Mouse (Mus musculus) liver, adult (tissue): ENCODE measurements around the gene Bola3.

ENCODE experiments used
- GATA4 ChIP-seq: IDR thresholded peaks from 2 replicates; pipeline ENCODE4 v1.6.1; 2014; ENCODE audit warnings: mild to moderate bottlenecking, low read length; ENCODE audit not compliant: insufficient replicate concordance

Bola3 gene

GRCm38 (mm10) chr6:83363075-83363474 is 14.1 kb downstream of the Bola3 start:
- TF ChIP-seq GATA4: no peak

GRCm38 (mm10) chr6:83370316-83370965 is 21.5 kb downstream of the Bola3 start:
- no peak for TF ChIP-seq GATA4

GRCm38 (mm10) chr6:83371350-83371749 is 22.4 kb downstream of the Bola3 start:
- TF ChIP-seq GATA4: no peak

- no peak for TF ChIP-seq GATA4
Measured at GRCm38 (mm10) chr6:83373704-83374300, 24.9 kb downstream of the Bola3 start.

- TF ChIP-seq GATA4: no peak
Measured at GRCm38 (mm10) chr6:83381510-83382491, 32.9 kb downstream of the Bola3 start.

GRCm38 (mm10) chr6:83385569-83386090 is 36.7 kb downstream of the Bola3 start:
- no peak for TF ChIP-seq GATA4

GRCm38 (mm10) chr6:83392166-83392780 is 43.3 kb downstream of the Bola3 start:
- no peak for TF ChIP-seq GATA4

- TF ChIP-seq GATA4: no peak
Measured at GRCm38 (mm10) chr6:83394122-83394521, 45.2 kb downstream of the Bola3 start.

- no peak for TF ChIP-seq GATA4
Measured at GRCm38 (mm10) chr6:83395544-83396229, 46.7 kb downstream of the Bola3 start.

- no peak for TF ChIP-seq GATA4
Measured at GRCm38 (mm10) chr6:83396711-83397110, 47.8 kb downstream of the Bola3 start.

GRCm38 (mm10) chr6:83397728-83398127 is 48.8 kb downstream of the Bola3 start:
- no peak for TF ChIP-seq GATA4

- no peak for TF ChIP-seq GATA4
Measured at GRCm38 (mm10) chr6:83399790-83400189, 50.8 kb downstream of the Bola3 start.

GRCm38 (mm10) chr6:83403481-83403880 is 54.5 kb downstream of the Bola3 start:
- TF ChIP-seq GATA4: no peak

- no peak for TF ChIP-seq GATA4
Measured at GRCm38 (mm10) chr6:83404571-83404970, 55.6 kb downstream of the Bola3 start.
